Mouse (Mus musculus) forebrain, embryonic 14.5 days (tissue): ENCODE results near the gene Sytl3. TPM values are rescaled to one million over a fixed set of nuclear protein-coding genes. Genes with fewer than 3 reads are reported as not detected.
A peak's percentile ranks its signal among the peaks of the same experiment; 100 is the strongest.
"Not testable (repeated sequence)": the region's sequence is repeated elsewhere in the genome, so short reads cannot be mapped to it uniquely, and the experiment has no call there.

Experiments
- ATAC-seq: fragments of 200-750 bp; cut with Nextera tagmentation; 2 replicates; pipeline ENCODE4 v1.8.0; 2017; ENCODE audit warnings: mild to moderate bottlenecking, moderate library complexity
- DNase-seq: peaks from one replicate; pipeline ENCODE4 v3.0.0-alpha.2; 2015; ENCODE audit warnings: low spot score
- H3K27ac ChIP-seq: fragments of 300-500 bp; sonication (generic); 2 replicates; pipeline ENCODE4 v1.5.1; 2014; ENCODE audit warnings: low read depth, mild to moderate bottlenecking, control low read depth, low read length, moderate library complexity
- H3K27me3 ChIP-seq: fragments of 300-500 bp; sonication (generic); replicated peaks from 2 replicates; pipeline ENCODE4 v1.6.1; 2014; ENCODE audit warnings: low read length, control low read depth, mixed read lengths; ENCODE audit not compliant: control insufficient read depth, insufficient read depth
- H3K36me3 ChIP-seq: fragments of 300-500 bp; sonication (generic); 2 replicates; pipeline ENCODE4 v1.6.1; 2014; ENCODE audit warnings: low read length, control low read depth; ENCODE audit not compliant: control insufficient read depth, insufficient read depth
- H3K4me1 ChIP-seq: fragments of 300-500 bp; sonication (generic); 2 replicates; pipeline ENCODE4 v1.6.1; 2014; ENCODE audit warnings: antibody characterized with exemption, low read length, control low read depth; ENCODE audit not compliant: control insufficient read depth, insufficient read depth
- H3K4me2 ChIP-seq: fragments of 300-500 bp; sonication (generic); 2 replicates; pipeline ENCODE4 v1.6.1; 2014; ENCODE audit warnings: mild to moderate bottlenecking, control low read depth, low read length
- H3K4me3 ChIP-seq: fragments of 300-500 bp; sonication (generic); 2 replicates; pipeline ENCODE4 v1.5.1; 2014; ENCODE audit warnings: low read depth, low read length, control low read depth
- H3K9ac ChIP-seq: fragments of 300-500 bp; sonication (generic); 2 replicates; pipeline ENCODE4 v1.6.1; 2014; ENCODE audit warnings: mild to moderate bottlenecking, low read length, control low read depth, moderate library complexity
- H3K9me3 ChIP-seq: fragments of 300-500 bp; sonication (generic); replicated peaks from 2 replicates; pipeline ENCODE4 v1.6.1; 2016; ENCODE audit warnings: low read length, control low read depth, mixed read lengths; ENCODE audit not compliant: control insufficient read depth
- WGBS: fragments of 180-500 bp; shearing (Covaris S2); extraction: QIAGEN DNeasy Blood & Tissue Kit; methylation state at CpG from one replicate; pipeline ENCODE4 v1.1.7; 2014; 5-methylcytosine and 5-hydroxymethylcytosine counted together
- polyA plus RNA-seq: library from polyadenylated mRNA; unstranded; fragments of >200 nt; fragmentation: Nextera tagmentation; extraction: Ambion mirVana; gene quantifications from 2 replicates; pipeline ENCODE4 v1.2.1, GENCODE M21; 2014

Sytl3 gene
- polyA plus RNA-seq, 1 experiment from 2014 or later: 0.51 TPM

DNA sequence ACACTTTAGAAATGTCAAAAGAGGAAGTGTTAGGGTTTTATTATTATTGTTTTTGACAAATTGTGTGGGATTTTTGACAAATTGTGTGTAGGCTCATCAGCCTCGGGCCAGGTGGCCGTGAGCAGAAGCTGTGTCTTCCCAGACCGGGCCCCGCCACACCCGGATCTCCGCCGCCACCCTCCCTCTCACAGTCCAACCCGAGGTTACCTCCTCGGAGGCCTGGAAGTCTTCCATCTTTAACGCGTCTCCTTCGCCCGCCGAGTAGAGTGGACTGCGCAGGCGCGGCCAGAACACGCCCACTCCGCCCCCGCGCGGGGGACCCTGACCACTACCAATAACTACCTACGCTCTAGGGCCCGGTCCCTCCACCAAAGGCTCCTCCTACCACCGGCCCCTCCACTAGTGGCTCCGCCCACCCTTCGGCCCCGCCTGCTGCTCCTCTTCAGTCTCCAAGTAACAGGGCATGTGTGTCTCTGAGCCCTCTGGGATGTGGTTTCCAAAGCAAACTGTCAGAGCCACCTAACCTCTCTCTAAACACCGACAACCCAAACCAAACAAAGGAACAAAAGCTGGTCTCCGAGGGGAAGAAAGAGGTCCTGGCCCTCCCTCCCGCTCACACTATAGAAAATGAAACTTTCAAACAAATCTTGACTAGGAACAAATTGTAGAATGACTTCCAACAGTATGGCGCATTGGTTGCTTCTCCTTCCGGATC, 3.2 kb upstream of the Sytl3 start, which contains the start of gene Dynlt1f:
Gene Dynlt1f, minus strand, starts transcription at position 334 of the 715 bp plus-strand sequence.
- WGBS: 4% methylated on average over 18 of the region's 33 CpGs
- H3K27me3 ChIP-seq, H3K9me3 ChIP-seq, H3K36me3 ChIP-seq, H3K4me1 ChIP-seq: not testable (repeated sequence)
- Histone ChIP-seq H3K4me2 (peak within 1 kb of the TSS; percentile 37), H3K27ac (peak within 1 kb of the TSS; percentile 83), H3K9ac (peak within 1 kb of the TSS; percentile 57), H3K4me3 (peak within 1 kb of the TSS; percentile 41)
- ATAC-seq (peak; percentile 95), DNase-seq (peak; percentile 35)

DNA sequence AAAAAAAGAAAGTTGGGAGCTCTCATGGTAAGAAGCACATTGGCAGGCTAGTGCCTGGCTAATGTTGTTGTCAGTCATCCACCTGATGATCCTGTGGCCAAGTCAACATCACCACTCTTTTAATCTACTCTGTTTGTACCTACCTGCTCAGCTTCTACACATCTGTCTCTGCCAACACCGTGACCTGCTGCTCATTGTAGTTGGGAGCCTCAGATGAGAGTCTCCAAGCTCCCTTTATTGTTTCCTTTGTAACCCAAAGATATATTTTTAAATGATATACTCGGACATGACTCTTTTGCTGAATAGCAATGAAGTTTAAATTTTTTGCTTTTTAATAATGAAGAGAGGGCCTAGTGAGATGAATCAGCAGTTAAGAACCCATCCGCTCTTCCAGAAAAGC, 2.4 kb upstream of the Sytl3 start:
- H3K27ac ChIP-seq, H3K4me3 ChIP-seq, H3K9ac ChIP-seq, H3K4me1 ChIP-seq, DNase-seq, ATAC-seq, H3K36me3 ChIP-seq, H3K27me3 ChIP-seq, H3K4me2 ChIP-seq, H3K9me3 ChIP-seq: not testable (repeated sequence)
- WGBS: 100% methylated on average over 1 of the region's 3 CpGs

DNA sequence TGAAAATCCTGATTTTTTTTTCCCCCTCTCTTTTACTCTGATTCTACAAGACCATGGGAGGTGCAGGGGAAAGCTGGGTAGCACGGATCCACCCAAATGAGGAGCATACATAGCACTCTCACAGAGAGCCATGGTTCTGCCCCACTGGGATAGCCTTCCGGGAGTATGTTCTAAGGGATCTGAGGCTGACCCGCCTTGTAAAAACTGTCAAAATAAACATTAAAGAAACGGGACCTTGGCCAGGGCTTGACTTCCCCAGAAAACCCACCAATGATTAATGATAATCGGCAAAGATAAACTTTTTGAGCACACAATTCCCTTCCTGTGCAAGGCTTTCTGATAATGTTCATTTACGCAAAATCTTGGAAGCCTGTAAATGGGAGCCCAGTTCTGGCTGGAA, 1.7 kb downstream of the Sytl3 start:
- not testable (repeated sequence) for H3K9ac ChIP-seq, ATAC-seq, H3K4me2 ChIP-seq, H3K9me3 ChIP-seq, H3K27ac ChIP-seq, DNase-seq, H3K4me1 ChIP-seq, H3K27me3 ChIP-seq, H3K4me3 ChIP-seq, H3K36me3 ChIP-seq
- WGBS: 90% methylated on average over 6 of the region's 6 CpGs

DNA sequence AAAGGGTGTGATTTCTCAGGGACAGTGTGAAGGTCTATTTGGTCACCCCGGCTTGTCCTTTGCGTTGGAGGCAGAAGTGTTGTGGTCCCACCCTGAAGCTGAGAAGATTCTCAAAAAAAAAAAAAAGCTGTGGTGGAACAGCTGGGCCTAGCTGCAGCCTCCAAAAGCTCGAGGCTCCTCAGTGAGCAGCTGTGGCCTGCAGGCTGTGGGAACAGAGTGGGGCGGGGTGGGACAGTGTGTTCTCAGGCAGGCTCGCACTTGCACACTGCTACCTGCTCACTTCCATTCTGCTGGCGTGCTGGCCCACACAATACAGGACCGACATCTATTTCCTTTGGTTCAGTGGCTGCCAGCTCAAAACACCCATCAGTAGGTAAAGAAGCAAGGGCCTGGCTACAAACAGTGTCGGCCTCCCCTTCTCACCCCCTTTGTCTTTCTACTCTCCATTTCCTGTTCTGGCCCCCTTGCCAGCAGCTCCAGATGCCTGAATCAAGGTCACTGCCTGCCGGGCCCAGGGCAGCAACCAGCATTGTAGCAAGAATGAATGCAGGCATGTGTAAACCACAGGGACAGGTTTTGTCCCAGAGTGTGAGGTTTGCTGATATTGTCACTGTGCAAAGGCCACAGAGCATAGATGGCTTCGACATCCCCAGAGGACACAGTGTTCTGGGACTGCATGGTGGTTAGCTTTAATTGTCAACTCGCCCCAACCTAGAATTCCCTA, 2.4 kb downstream of the Sytl3 start:
- not testable (repeated sequence) for H3K36me3 ChIP-seq, H3K9me3 ChIP-seq, DNase-seq, H3K27me3 ChIP-seq, H3K27ac ChIP-seq, H3K4me1 ChIP-seq, H3K4me2 ChIP-seq, H3K9ac ChIP-seq, H3K4me3 ChIP-seq
- ATAC-seq: peak; percentile 40; the same call in 1 of the 2 replicates
- WGBS: 48% methylated on average over 8 of the region's 11 CpGs

- H3K4me1 ChIP-seq, H3K4me2 ChIP-seq, H3K9me3 ChIP-seq, H3K27ac ChIP-seq, H3K4me3 ChIP-seq, H3K9ac ChIP-seq, DNase-seq, H3K27me3 ChIP-seq, ATAC-seq, H3K36me3 ChIP-seq: not testable (repeated sequence)
- 66% methylated on average over 3 of the region's 3 CpGs for WGBS
Observed at GRCm38 (mm10) chr17:6662840-6663239, 3.9 kb downstream of the Sytl3 start.

- H3K9me3 ChIP-seq, H3K9ac ChIP-seq, ATAC-seq, H3K4me3 ChIP-seq, H3K4me1 ChIP-seq, H3K36me3 ChIP-seq, H3K27me3 ChIP-seq, H3K27ac ChIP-seq, H3K4me2 ChIP-seq, DNase-seq: not testable (repeated sequence)
- 97% methylated on average over 4 of the region's 5 CpGs for WGBS
Observed at GRCm38 (mm10) chr17:6665389-6665788, 6.5 kb downstream of the Sytl3 start.

DNA sequence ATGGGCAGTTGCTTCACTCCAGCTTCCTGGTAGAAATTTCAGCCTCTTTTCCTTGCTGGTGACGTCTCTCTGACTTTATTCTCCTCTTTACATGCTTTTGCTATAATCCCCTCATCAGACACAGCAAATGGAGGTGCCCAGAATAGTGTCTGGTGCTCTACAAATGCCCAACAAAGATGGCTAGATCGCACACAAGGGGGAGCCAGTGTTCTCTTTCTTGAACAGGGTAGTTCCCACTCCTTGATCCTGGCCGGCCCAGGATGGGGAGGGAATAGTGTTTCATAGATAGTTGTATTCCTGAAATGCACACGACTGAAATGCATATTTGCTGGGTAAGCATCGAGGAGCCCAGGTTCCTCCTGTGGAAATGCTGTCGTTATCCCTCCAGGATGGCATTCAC, 9.6 kb downstream of the Sytl3 start:
- not testable (repeated sequence) for H3K4me1 ChIP-seq, H3K36me3 ChIP-seq, H3K9ac ChIP-seq, DNase-seq, H3K9me3 ChIP-seq, ATAC-seq, H3K4me2 ChIP-seq, H3K27me3 ChIP-seq, H3K4me3 ChIP-seq, H3K27ac ChIP-seq
- WGBS: no CpG with 5 or more reads among the region's 6 CpGs

- not testable (repeated sequence) for H3K9me3 ChIP-seq, DNase-seq, H3K36me3 ChIP-seq, H3K27ac ChIP-seq, H3K4me3 ChIP-seq, H3K4me1 ChIP-seq, H3K9ac ChIP-seq, H3K27me3 ChIP-seq, H3K4me2 ChIP-seq, ATAC-seq
- 67% methylated on average over 5 of the region's 5 CpGs for WGBS
Observed at GRCm38 (mm10) chr17:6674297-6674696, 15.4 kb downstream of the Sytl3 start.

- H3K9ac ChIP-seq, H3K9me3 ChIP-seq, H3K36me3 ChIP-seq, H3K4me1 ChIP-seq, H3K4me2 ChIP-seq, ATAC-seq, DNase-seq, H3K27me3 ChIP-seq, H3K27ac ChIP-seq, H3K4me3 ChIP-seq: not testable (repeated sequence)
- WGBS: 80% methylated on average over 1 of the region's 2 CpGs
Observed at GRCm38 (mm10) chr17:6678063-6678462, 19.2 kb downstream of the Sytl3 start.
